Mouse (Mus musculus) cerebellum, postnatal 25 days (tissue): ENCODE data around the gene Numb.

Source experiments
- DNase-seq, 2 experiments: peaks; one replicate each; pipeline ENCODE4 v3.0.0; 2021; ENCODE audit warnings: mixed read lengths in 2 of 2

The Numb gene

GRCm38 (mm10) chr12:83781204-83781603, 140.5 kb downstream of the Numb start:
- no peak for DNase-seq

GRCm38 (mm10) chr12:83780181-83780580, 141.6 kb downstream of the Numb start:
- no peak for DNase-seq

DNA sequence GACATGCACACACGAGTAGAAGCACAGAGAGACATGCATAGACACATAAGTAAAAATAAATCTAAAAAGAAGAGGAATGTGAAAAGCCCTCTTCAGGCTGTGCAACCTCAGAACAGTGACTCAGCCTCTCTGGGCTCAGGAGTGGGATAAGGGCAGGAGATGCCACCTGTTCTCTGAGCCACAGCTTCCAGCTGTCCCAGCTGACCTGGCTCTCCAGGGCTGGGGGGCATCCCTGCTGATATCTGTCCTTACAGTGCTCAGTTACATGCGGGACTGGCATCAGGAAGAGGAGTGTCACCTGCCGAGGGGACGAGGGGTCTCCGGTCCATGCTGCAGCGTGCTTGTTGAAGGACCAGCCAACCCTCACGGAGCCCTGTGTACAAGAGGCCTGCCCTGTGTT, 145.0 kb downstream of the Numb start:
- no peak for DNase-seq

DNA sequence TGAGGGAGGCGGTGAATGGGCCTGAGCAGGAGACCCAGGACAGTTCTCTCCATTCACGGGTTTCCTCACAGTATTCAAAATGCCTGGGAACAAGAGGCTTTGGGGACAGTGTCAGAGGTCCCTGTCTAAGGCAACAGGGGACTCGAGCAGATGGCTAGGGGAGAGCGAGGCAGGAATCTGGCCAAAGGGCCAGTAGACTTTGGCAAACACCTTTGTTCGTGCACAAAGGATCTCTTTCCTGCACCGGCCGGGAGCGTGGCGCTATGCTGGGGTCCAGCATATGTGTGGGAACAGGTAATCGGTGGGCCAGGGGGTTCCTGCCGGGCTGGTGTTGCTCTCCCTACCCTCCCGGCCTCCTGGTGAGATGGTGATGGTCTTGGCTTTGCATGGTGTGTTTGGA, 146.1 kb downstream of the Numb start:
- DNase-seq = peak in 1 of 2 experiments; percentile 36

DNA sequence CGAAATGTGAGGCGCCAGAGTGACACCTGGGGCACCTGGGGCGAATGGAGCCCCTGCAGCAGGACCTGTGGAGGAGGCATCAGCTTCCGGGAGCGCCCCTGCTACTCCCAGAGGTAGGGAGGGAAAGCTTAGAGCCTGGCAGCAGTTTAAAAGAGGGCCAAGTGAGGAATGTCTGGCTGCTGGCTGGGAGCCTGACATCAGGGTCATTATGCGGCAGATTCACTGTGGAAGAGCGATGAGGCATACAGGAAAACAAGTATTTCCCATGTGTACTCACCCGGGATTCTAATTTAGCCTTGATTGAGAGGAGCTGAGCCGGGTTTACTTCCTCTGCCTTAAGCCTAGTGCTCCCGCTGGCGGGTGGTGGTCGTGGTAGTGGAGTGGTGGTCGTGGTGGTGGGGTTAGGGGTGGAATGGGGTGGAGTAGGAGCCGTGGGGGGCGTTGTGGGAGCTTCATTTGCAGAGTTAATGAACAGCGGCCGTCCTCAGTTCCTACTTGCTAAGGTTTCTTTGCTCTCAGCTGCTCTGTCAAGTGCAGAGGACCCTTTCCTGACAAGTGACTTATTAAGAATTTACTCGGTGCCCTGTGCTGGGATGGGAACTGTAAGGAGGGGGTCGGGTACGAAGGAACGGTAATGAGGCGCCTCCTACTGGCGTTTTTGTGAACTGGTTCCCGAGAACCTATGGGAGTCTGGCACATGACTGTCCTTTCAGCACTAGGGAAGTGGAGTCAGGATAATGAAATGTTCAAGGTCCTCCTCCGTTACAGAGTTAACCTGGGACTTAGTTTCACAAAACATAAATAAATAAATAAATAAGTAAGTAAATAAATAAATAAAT, 151.1 kb downstream of the Numb start:
- DNase-seq = peak; percentile 52 to 77

GRCm38 (mm10) chr12:83768235-83768899, 153.4 kb downstream of the Numb start:
- no peak for DNase-seq

DNA sequence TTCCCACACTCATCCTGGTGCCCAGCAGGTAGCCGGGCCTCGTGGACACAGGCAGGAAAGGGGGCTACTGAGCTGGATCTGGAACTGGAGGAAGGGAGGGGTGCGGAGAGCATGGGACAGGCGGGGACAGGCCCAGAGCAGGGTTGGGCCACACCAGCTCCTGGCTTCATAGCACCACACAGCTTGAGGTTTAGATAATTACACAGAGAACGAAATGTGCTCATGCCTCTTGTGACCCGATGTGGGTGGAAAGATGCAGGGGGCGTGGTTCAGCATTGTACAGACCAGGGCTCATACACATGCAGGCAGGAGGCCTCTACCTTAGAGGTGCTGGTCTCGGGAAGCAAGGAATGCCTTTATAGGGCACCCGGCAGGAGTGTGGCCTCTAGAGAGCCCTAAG, 153.9 kb downstream of the Numb start:
- DNase-seq = no peak

- DNase-seq = no peak
These were observed 155.7 kb downstream of the Numb start for GRCm38 (mm10) chr12:83765965-83766603.

GRCm38 (mm10) chr12:83764519-83764918, 157.2 kb downstream of the Numb start:
- no peak for DNase-seq

DNA sequence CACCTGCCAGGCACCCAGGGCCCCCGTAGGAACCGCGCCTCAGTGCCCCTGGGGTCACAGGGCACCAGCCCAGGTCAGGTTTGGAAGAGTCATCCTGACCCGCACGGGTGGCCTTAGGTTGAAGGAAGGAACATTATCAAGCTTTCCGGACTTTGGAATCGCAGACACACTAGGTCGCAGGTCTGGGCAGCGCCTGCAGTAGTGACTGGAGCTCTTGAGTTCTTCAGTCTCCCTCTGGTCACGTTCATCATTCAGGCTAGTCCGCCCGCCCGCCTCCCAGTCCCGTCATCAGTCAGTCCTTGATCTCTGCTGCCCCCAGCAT, 157.7 kb downstream of the Numb start:
- peak in 1 of 2 experiments; percentile 31 for DNase-seq

GRCm38 (mm10) chr12:83763311-83764043, 158.3 kb downstream of the Numb start, which contains the start of gene Papln:
TSS of gene Papln (plus strand) at chr12:83763634.
- DNase-seq = peak; percentile 37 to 46

GRCm38 (mm10) chr12:83762706-83763105, 159.0 kb downstream of the Numb start:
- no peak for DNase-seq

- no peak for DNase-seq
These were observed 161.5 kb downstream of the Numb start for GRCm38 (mm10) chr12:83760201-83760600.

DNA sequence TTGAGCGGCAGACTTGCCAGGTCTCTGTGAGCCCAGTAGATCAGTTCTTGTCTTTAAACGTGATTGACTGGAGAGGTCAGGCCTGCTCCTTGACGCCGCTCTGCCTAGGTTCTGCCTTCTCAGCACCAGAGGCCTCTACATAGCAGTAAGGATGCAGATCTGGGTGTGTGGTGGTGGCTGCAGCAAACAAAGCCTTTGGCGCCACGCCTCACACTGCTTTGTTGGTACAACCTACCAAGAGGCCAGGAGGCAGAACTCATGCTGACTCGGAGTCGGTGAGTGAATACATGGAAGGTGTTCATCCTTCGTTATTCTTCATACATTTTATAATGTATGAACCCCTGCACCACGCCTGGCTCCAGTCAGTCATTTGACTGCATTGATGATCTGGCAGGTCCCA, 163.0 kb downstream of the Numb start:
- no peak for DNase-seq

DNA sequence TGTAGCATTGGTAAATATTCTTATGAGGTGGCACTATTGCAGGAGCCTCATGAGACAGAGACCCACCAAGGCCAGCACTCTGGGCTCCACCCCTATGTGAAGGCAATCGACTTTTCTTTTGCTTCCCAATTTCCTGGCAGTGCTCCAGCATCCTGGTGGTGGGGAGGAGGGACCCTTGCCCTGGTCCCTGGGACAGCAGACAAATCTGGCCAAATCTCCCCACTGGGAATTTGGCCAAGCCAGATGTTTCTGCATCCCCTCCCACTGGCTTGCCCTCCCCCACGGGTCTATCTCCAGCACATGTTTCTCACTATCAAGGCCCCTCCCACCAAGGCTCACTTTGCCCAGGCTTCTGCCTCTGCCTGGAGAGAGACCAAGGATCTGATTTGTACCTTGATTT, 169.2 kb downstream of the Numb start:
- no peak for DNase-seq

DNA sequence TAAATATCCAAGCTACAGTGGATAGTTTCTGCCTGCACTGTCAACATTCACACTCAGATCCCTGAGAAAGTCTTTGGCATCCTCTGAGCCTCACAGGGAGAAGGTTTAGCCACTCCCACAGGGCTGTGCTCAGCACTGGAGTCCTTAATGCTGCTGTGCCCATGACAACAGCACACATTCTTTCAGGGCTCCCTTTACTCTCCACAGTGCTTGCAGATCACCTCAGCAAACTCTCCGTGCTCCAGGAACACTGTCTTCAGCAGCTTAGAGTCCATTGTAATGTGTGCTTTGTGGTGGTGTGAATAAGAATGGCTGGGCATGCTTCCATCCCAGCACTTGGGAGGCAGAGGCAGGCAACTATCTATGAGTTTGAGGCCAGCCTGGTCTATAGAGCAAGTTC, 172.5 kb downstream of the Numb start:
- DNase-seq = no peak
